Mouse (Mus musculus): ENCODE measurements around the gene Lmf1. TPM values are rescaled to one million over a fixed set of nuclear protein-coding genes. Genes with fewer than 3 reads are reported as not detected.

Lmf1 gene
- polyA plus RNA-seq, 1 experiment from 2014 or later = 24.0 TPM

- Histone ChIP-seq H3K27ac (peak overlapping the region; percentile 68), H3K4me3 (no peak overlapping the region), H3K36me3 (replicated peaks) (peaks cover 17% of the 10 kb centered on the region), H3K9me3 (no peaks in the 10 kb centered on the region), H3K27me3 (ENCODE audit: poor library complexity, severe bottlenecking) (no peaks in the 10 kb centered on the region), H3K4me1 (peaks cover 27% of the 10 kb centered on the region)
- WGBS = 67% methylated on average over 12 of the region's 12 CpGs
- no peak for DNase-seq (ENCODE audit: extremely low spot score, low spot score)
These were observed 84.4 kb downstream of the Lmf1 start for GRCm38 (mm10) chr17:25663213-25663835.

- H3K4me1 ChIP-seq = peaks cover 33% of the 10 kb centered on the region
- no peak for DNase-seq (ENCODE audit: extremely low spot score, low spot score)
- H3K4me3 ChIP-seq = no peak overlapping the region
- 0 out of 2 replicates have a peak, but pooled peaks cover 12% of the 10 kb centered on the region for H3K36me3 ChIP-seq (replicated peaks)
- no peak overlapping the region for H3K27ac ChIP-seq
- 94% methylated on average over 6 of the region's 6 CpGs for WGBS
- no peaks in the 10 kb centered on the region for H3K27me3 ChIP-seq (ENCODE audit: poor library complexity, severe bottlenecking)
- no peaks in the 10 kb centered on the region for H3K9me3 ChIP-seq
These were observed 86.6 kb downstream of the Lmf1 start for GRCm38 (mm10) chr17:25665485-25665884.

- H3K27ac ChIP-seq = no peak overlapping the region
- WGBS = 82% methylated on average over 8 of the region's 8 CpGs
- H3K4me1 ChIP-seq = peaks cover 29% of the 10 kb centered on the region
- H3K36me3 ChIP-seq (replicated peaks) = 0 out of 2 replicates have a peak, but pooled peaks cover 9% of the 10 kb centered on the region
- H3K9me3 ChIP-seq = no peaks in the 10 kb centered on the region
- H3K27me3 ChIP-seq (ENCODE audit: poor library complexity, severe bottlenecking) = no peaks in the 10 kb centered on the region
- no peak overlapping the region for H3K4me3 ChIP-seq
- no peak for DNase-seq (ENCODE audit: extremely low spot score, low spot score)
These were observed 87.0 kb downstream of the Lmf1 start for GRCm38 (mm10) chr17:25665891-25666290.

- Histone ChIP-seq H3K4me1 (peaks cover 21% of the 10 kb centered on the region), H3K27ac (peak overlapping the region; percentile 26; the same call in 1 of the 2 replicates), H3K4me3 (no peak overlapping the region), H3K9me3 (no peaks in the 10 kb centered on the region), H3K27me3 (ENCODE audit: poor library complexity, severe bottlenecking) (no peaks in the 10 kb centered on the region), H3K36me3 (replicated peaks) (no peaks in the 10 kb centered on the region)
- DNase-seq (ENCODE audit: extremely low spot score, low spot score) = no peak
- 85% methylated on average over 7 of the region's 7 CpGs for WGBS
These were observed 89.7 kb downstream of the Lmf1 start for GRCm38 (mm10) chr17:25668481-25669055.

GRCm38 (mm10) chr17:25672982-25673381 is 94.1 kb downstream of the Lmf1 start:
- peaks cover 3% of the 10 kb centered on the region; the same call in 1 of the 2 replicates for H3K9me3 ChIP-seq
- H3K27me3 ChIP-seq (ENCODE audit: poor library complexity, severe bottlenecking) = no peaks in the 10 kb centered on the region
- peaks cover 12% of the 10 kb centered on the region for H3K4me1 ChIP-seq
- H3K4me3 ChIP-seq = no peak overlapping the region
- H3K36me3 ChIP-seq (replicated peaks) = no peaks in the 10 kb centered on the region
- no peak overlapping the region for H3K27ac ChIP-seq
- DNase-seq (ENCODE audit: extremely low spot score, low spot score) = no peak

- no peak overlapping the region for H3K4me3 ChIP-seq
- H3K36me3 ChIP-seq (replicated peaks) = no peaks in the 10 kb centered on the region
- H3K27ac ChIP-seq = peak overlapping the region; percentile 48
- peaks cover 32% of the 10 kb centered on the region for H3K4me1 ChIP-seq
- no peaks in the 10 kb centered on the region for H3K27me3 ChIP-seq (ENCODE audit: poor library complexity, severe bottlenecking)
- 54% methylated on average over 6 of the region's 6 CpGs for WGBS
- peaks cover 3% of the 10 kb centered on the region; the same call in 1 of the 2 replicates for H3K9me3 ChIP-seq
- DNase-seq (ENCODE audit: extremely low spot score, low spot score) = no peak
These were observed 99.1 kb downstream of the Lmf1 start for GRCm38 (mm10) chr17:25677969-25678368.

GRCm38 (mm10) chr17:25679818-25680217 is 100.9 kb downstream of the Lmf1 start:
- Histone ChIP-seq H3K36me3 (replicated peaks) (no peaks in the 10 kb centered on the region), H3K4me3 (peak overlapping the region; percentile 11), H3K9me3 (peaks cover 3% of the 10 kb centered on the region; the same call in 1 of the 2 replicates), H3K4me1 (peaks cover 32% of the 10 kb centered on the region), H3K27ac (peak overlapping the region; percentile 74), H3K27me3 (ENCODE audit: poor library complexity, severe bottlenecking) (0 out of 2 replicates have a peak, but pooled peaks cover 4% of the 10 kb centered on the region)
- DNase-seq (ENCODE audit: extremely low spot score, low spot score) = no peak
- 8% methylated on average over 5 of the region's 5 CpGs for WGBS

- 89% methylated on average over 4 of the region's 4 CpGs for WGBS
- Histone ChIP-seq H3K9me3 (no peaks in the 10 kb centered on the region), H3K27me3 (ENCODE audit: poor library complexity, severe bottlenecking) (0 out of 2 replicates have a peak, but pooled peaks cover 4% of the 10 kb centered on the region), H3K4me3 (no peak overlapping the region), H3K27ac (no peak overlapping the region), H3K36me3 (replicated peaks) (no peaks in the 10 kb centered on the region), H3K4me1 (peaks cover 37% of the 10 kb centered on the region)
- DNase-seq (ENCODE audit: extremely low spot score, low spot score) = no peak
These were observed 102.8 kb downstream of the Lmf1 start for GRCm38 (mm10) chr17:25681636-25682035.

GRCm38 (mm10) chr17:25686323-25686722 is 107.4 kb downstream of the Lmf1 start:
- peaks cover 19% of the 10 kb centered on the region for H3K4me1 ChIP-seq
- no peak overlapping the region for H3K4me3 ChIP-seq
- peaks cover 14% of the 10 kb centered on the region for H3K27me3 ChIP-seq (ENCODE audit: poor library complexity, severe bottlenecking)
- peak; percentile 40 for DNase-seq (ENCODE audit: extremely low spot score, low spot score)
- H3K27ac ChIP-seq = no peak overlapping the region
- no peaks in the 10 kb centered on the region for H3K9me3 ChIP-seq
- 51% methylated on average over 7 of the region's 7 CpGs for WGBS
- no peaks in the 10 kb centered on the region for H3K36me3 ChIP-seq (replicated peaks)

GRCm38 (mm10) chr17:25688922-25689321 is 110.0 kb downstream of the Lmf1 start:
- 79% methylated on average over 4 of the region's 4 CpGs for WGBS
- DNase-seq (ENCODE audit: extremely low spot score, low spot score) = no peak

GRCm38 (mm10) chr17:25696263-25696662 is 117.4 kb downstream of the Lmf1 start:
- H3K27ac ChIP-seq = peak overlapping the region; percentile 27
- no peaks in the 10 kb centered on the region for H3K36me3 ChIP-seq (replicated peaks)
- peaks cover 7% of the 10 kb centered on the region for H3K4me1 ChIP-seq
- H3K27me3 ChIP-seq (ENCODE audit: poor library complexity, severe bottlenecking) = no peaks in the 10 kb centered on the region
- WGBS = 44% methylated on average over 1 of the region's 1 CpGs
- H3K9me3 ChIP-seq = no peaks in the 10 kb centered on the region
- no peak for DNase-seq (ENCODE audit: extremely low spot score, low spot score)
- no peak overlapping the region for H3K4me3 ChIP-seq

More at GRCm38 (mm10) chr17:25688922-25689321, 110.0 kb downstream of the Lmf1 start:
- Histone ChIP-seq H3K27ac (no peak overlapping the region), H3K36me3 (replicated peaks) (no peaks in the 10 kb centered on the region), H3K9me3 (no peaks in the 10 kb centered on the region), H3K27me3 (ENCODE audit: poor library complexity, severe bottlenecking) (peaks cover 12% of the 10 kb centered on the region), H3K4me1 (peaks cover 19% of the 10 kb centered on the region), H3K4me3 (no peak overlapping the region)

GRCm38 (mm10) chr17:25698446-25698845 is 119.6 kb downstream of the Lmf1 start:
- WGBS = 15% methylated on average over 7 of the region's 7 CpGs
- Histone ChIP-seq H3K27me3 (ENCODE audit: poor library complexity, severe bottlenecking) (no peaks in the 10 kb centered on the region), H3K9me3 (no peaks in the 10 kb centered on the region), H3K36me3 (replicated peaks) (no peaks in the 10 kb centered on the region), H3K4me1 (peaks cover 7% of the 10 kb centered on the region), H3K27ac (no peak overlapping the region), H3K4me3 (no peak overlapping the region)
- DNase-seq (ENCODE audit: extremely low spot score, low spot score) = peak; percentile 78

GRCm38 (mm10) chr17:25700863-25701496 is 122.1 kb downstream of the Lmf1 start:
- Histone ChIP-seq H3K4me3 (no peak overlapping the region), H3K9me3 (no peaks in the 10 kb centered on the region), H3K27ac (no peak overlapping the region), H3K27me3 (ENCODE audit: poor library complexity, severe bottlenecking) (no peaks in the 10 kb centered on the region), H3K4me1 (peaks cover 7% of the 10 kb centered on the region), H3K36me3 (replicated peaks) (no peaks in the 10 kb centered on the region)
- WGBS = 56% methylated on average over 9 of the region's 9 CpGs
- no peak for DNase-seq (ENCODE audit: extremely low spot score, low spot score)

Data from forebrain, embryonic 10.5 days (tissue).